Mouse (Mus musculus) stomach, postnatal 0 days (tissue): ENCODE results near the gene Tox4. TPM values are rescaled to one million over a fixed set of nuclear protein-coding genes. Genes with fewer than 3 reads are reported as not detected.
"Not testable (repeated sequence)": the region's sequence is repeated elsewhere in the genome, so short reads cannot be mapped to it uniquely, and the experiment has no call there.

Source experiments
- ATAC-seq: fragments of 200-750 bp; cut with Nextera tagmentation; 2 replicates; pipeline ENCODE4 v1.8.0; 2017; ENCODE audit not compliant: low FRiP score, low TSS enrichment
- DNase-seq: peaks from one replicate; pipeline ENCODE4 v3.0.0-alpha.2; 2016; ENCODE audit warnings: low spot score
- H3K27ac ChIP-seq: fragments of 300-500 bp; sonication (generic); replicated peaks from 2 replicates; pipeline ENCODE4 v1.5.1; 2014; ENCODE audit warnings: mild to moderate bottlenecking, control low read depth
- H3K27me3 ChIP-seq: fragments of 300-500 bp; sonication (generic); 2 replicates; pipeline ENCODE4 v1.6.1; 2014; ENCODE audit warnings: low read length; ENCODE audit not compliant: control insufficient read depth, insufficient read depth
- H3K36me3 ChIP-seq: fragments of 300-500 bp; sonication (generic); 2 replicates; pipeline ENCODE4 v1.6.1; 2014; ENCODE audit warnings: low read length, mixed read lengths; ENCODE audit not compliant: control insufficient read depth, insufficient read depth
- H3K4me1 ChIP-seq: fragments of 300-500 bp; sonication (generic); replicated peaks from 2 replicates; pipeline ENCODE4 v1.6.1; 2014; ENCODE audit warnings: antibody characterized with exemption; ENCODE audit not compliant: control insufficient read depth, insufficient read depth
- H3K4me2 ChIP-seq: fragments of 300-500 bp; sonication (generic); replicated peaks from 2 replicates; pipeline ENCODE4 v1.6.1; 2014; ENCODE audit warnings: low read depth, mild to moderate bottlenecking, control low read depth, moderate library complexity
- H3K4me3 ChIP-seq: fragments of 300-500 bp; sonication (generic); 2 replicates; pipeline ENCODE4 v1.5.1; 2014; ENCODE audit warnings: low read depth, low read length, control low read depth
- H3K9ac ChIP-seq: fragments of 300-500 bp; sonication (generic); 2 replicates; pipeline ENCODE4 v1.6.1; 2014; ENCODE audit warnings: mild to moderate bottlenecking, low read length, control low read depth, mixed read lengths
- H3K9me3 ChIP-seq: fragments of 300-500 bp; sonication (generic); 2 replicates; pipeline ENCODE4 v1.6.1; 2016; ENCODE audit warnings: low read length; ENCODE audit not compliant: control insufficient read depth
- CTCF ChIP-seq: IDR thresholded peaks from 2 replicates; pipeline ENCODE4 v1.5.1; 2016; ENCODE audit warnings: antibody characterized with exemption, low read depth, mild to moderate bottlenecking, moderate library complexity
- EP300 ChIP-seq: optimal IDR thresholded peaks from 2 replicates; pipeline ENCODE3; 2016; ENCODE audit warnings: antibody characterized with exemption
- WGBS: fragments of 180-500 bp; shearing (Covaris S2); extraction: QIAGEN DNeasy Blood & Tissue Kit; methylation state at CpG from one replicate; pipeline ENCODE4 v1.1.7; 2014; 5-methylcytosine and 5-hydroxymethylcytosine counted together
- polyA plus RNA-seq: library from polyadenylated mRNA; unstranded; fragments of >200 nt; fragmentation: Nextera tagmentation; extraction: Ambion mirVana; gene quantifications from 2 replicates; pipeline ENCODE4 v1.2.1, GENCODE M21; 2015

Gene Tox4
- polyA plus RNA-seq, 1 experiment from 2014 or later = 22.9 TPM

DNA sequence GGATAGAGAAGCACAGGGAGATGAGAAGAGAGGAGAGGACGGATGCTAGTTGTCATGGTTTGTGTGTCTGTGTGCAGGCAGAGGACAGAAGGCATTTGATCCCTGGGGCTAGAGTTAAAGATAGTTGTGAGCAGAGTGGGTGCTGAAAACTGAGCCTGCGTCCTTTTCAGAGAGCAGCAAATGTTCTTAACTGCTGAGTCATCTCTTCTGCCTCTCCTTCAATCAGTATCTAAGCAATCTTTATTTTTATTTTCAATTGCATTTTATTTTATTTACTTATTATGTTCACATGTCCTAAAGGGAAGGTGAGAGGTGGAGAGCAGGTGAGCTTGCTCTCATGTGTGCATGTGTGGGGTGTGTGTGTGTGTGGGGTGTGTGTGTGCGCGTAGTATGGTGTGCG lies 4.7 kb downstream of the Tox4 start:
- Histone ChIP-seq H3K9ac (no peak overlapping the region), H3K36me3 (peaks cover 8% of the 10 kb centered on the region), H3K4me2 (no peak overlapping the region), H3K4me3 (no peak overlapping the region), H3K27me3 (no peaks in the 10 kb centered on the region), H3K4me1 (no peaks in the 10 kb centered on the region; the same call in 1 of the 2 replicates), H3K27ac (no peak overlapping the region), H3K9me3 (no peaks in the 10 kb centered on the region)
- 95% methylated on average over 5 of the region's 5 CpGs for WGBS
- TF ChIP-seq CTCF (no peak), EP300 (no peak)
- no peak for DNase-seq
- no peak for ATAC-seq

DNA sequence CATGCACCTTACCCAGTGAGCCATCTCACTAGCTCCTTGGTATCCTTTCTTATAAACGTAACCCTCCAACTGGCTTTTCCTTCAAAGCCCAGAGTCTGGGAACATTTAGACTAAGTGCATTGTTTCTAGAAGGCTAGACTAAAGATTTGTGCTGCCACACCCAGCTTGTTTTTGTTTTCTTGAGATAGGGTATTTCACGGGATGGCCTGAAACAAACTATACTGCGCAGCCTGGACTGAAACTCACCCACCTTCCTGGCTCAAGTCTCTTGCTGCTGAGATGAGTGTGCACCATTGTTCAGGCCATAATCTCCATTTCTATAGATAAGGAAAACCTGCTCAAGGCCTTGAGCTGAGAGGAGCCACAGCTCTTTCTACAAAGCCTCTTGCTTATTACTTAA lies 5.2 kb downstream of the Tox4 start:
- no peaks in the 10 kb centered on the region; the same call in 1 of the 2 replicates for H3K4me1 ChIP-seq
- H3K27ac ChIP-seq = no peak overlapping the region
- ATAC-seq = no peak
- H3K36me3 ChIP-seq = peaks cover 8% of the 10 kb centered on the region
- H3K27me3 ChIP-seq = no peaks in the 10 kb centered on the region
- TF ChIP-seq EP300 = no peak
- TF ChIP-seq CTCF = no peak
- H3K9ac ChIP-seq = no peak overlapping the region
- no peak overlapping the region for H3K4me3 ChIP-seq
- DNase-seq = no peak
- WGBS = 82% methylated on average over 3 of the region's 3 CpGs
- no peaks in the 10 kb centered on the region for H3K9me3 ChIP-seq
- no peak overlapping the region for H3K4me2 ChIP-seq

DNA sequence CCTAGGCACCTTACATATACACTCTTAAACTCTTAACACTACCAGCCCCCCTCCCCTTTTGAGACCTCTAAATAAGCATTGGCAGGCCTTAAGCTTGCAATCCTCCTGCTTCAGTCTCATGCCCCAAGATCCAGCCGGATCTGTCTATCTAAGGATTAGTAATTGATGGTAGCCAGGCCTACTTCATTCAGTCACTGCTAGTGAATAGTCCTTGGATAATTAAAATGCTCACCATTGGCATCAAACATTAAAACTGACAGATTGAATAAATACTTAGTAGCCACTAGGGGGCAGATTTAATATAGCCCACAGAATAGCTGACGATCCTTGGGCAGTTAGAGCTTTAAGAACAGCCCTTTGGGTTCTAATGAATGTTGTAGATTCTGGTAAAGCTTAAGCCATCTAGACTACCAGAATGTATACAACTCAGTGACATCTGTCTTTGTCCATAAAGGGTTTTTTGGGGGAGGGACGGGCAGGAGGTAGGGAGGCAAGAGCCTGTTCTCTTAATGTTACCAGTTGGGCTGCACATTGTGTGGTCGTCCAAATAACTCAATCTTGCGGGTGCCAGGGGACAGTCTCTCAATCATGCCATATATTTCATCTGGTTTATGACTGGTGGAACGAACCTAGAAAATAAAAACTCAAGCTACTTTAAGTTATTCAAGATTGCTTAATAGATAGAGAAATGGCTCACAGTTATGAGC lies 16.8 kb downstream of the Tox4 start:
- Histone ChIP-seq H3K27ac (no peak overlapping the region), H3K4me2 (no peak overlapping the region), H3K27me3 (no peaks in the 10 kb centered on the region), H3K9me3 (no peaks in the 10 kb centered on the region), H3K4me3 (no peak overlapping the region), H3K4me1 (no peaks in the 10 kb centered on the region), H3K36me3 (peaks cover 21% of the 10 kb centered on the region), H3K9ac (no peak overlapping the region)
- ATAC-seq (peak; percentile 64; the same call in 1 of the 2 replicates), DNase-seq (no peak)
- TF ChIP-seq EP300 = no peak
- peak; percentile 76 for TF ChIP-seq CTCF
- 66% methylated on average over 6 of the region's 6 CpGs for WGBS

DNA sequence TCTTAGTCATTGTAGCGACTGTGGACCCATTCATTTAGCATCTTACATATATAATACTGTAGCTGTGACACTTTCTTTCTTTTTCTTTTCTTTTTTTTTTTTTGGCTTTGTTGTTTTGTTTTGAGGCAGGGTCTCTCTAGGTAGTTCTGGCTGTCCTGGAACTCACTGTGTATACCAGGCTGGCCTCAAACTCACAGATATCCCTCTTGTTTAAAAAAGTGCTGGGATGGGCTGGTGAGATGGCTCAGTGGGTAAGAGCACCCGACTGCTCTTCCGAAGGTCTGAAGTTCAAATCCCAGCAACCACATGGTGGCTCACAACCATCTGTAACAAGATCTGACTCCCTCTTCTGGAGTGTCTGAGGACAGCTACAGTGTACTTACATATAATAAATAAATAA lies 24.6 kb downstream of the Tox4 start:
- not testable (repeated sequence) for H3K9ac ChIP-seq, H3K4me1 ChIP-seq, H3K27me3 ChIP-seq, ATAC-seq, H3K9me3 ChIP-seq, H3K36me3 ChIP-seq, H3K27ac ChIP-seq, DNase-seq, H3K4me3 ChIP-seq, H3K4me2 ChIP-seq
- 88% methylated on average over 3 of the region's 3 CpGs for WGBS

DNA sequence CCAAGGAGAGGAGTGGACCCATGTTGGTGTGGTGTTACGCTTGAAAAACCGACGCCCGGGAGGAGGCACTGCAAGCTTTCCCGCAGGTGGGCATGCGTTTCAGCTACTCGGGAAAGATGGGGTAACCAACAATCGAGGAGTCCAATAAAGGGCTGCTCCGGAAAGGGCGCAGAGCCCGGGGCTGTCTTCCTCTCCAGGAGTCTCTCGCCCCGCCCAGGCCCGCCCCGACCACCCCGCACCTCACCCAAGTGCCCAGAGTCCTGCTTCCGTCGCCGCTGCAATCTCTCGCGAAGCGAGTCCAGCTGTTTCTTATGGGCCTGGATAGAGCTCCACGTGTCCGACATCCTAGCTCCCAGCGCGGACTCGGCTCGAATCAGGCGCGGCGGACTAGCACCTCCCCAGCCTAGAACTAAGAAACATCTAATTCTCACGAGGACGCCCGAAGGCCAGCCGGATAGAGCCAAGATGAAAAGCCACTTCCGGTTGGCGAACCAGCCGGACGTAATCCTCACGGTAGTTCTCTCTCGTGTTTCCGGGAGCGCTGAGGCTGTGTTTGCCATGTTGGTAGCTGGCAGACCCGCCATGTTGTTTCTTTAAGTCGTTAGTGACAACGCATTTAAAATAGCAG lies 25.8 kb downstream of the Tox4 start, which contains the start of gene Mettl3:
Gene Mettl3, minus strand, starts transcription at position 485 of the 628 bp plus-strand sequence.
- Histone ChIP-seq H3K9me3 (no peaks in the 10 kb centered on the region), H3K4me3 (peak within 1 kb of the TSS; percentile 66), H3K9ac (peak within 1 kb of the TSS; percentile 70), H3K27me3 (no peaks in the 10 kb centered on the region), H3K4me2 (peak within 1 kb of the TSS; percentile 71), H3K36me3 (no peaks in the 10 kb centered on the region), H3K27ac (peak within 1 kb of the TSS; percentile 95), H3K4me1 (no peaks in the 10 kb centered on the region)
- TF ChIP-seq CTCF = peak; percentile 44
- no peak for TF ChIP-seq EP300
- ATAC-seq (peak; percentile 98), DNase-seq (peak; percentile 91)
- WGBS = 0% methylated on average over 46 of the region's 46 CpGs

DNA sequence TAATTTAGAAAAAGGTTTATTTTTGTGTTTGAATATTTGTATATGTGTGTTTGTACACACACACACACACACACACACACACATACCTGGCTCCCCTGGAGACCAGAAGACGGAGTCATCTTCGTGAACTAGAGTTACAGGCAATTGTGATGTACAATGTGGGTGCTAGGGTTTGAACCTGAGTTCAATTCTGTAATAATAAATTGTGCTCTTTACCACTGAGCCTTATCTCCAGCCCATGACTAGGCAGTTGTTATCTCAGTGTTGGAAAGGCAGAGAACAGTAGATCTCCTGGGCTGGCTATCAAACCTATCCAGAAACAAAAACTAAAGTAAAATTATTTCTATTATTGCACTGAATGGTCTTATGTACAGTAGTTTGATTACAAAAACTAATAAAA lies 27.2 kb downstream of the Tox4 start:
- 93% methylated on average over 2 of the region's 2 CpGs for WGBS
- Histone ChIP-seq H3K27me3 (no peaks in the 10 kb centered on the region), H3K27ac (no peak overlapping the region), H3K4me2 (no peak overlapping the region), H3K9ac (no peak overlapping the region), H3K4me3 (no peak overlapping the region), H3K4me1 (no peaks in the 10 kb centered on the region), H3K36me3 (no peaks in the 10 kb centered on the region), H3K9me3 (no peaks in the 10 kb centered on the region)
- TF ChIP-seq CTCF = no peak
- no peak for TF ChIP-seq EP300
- DNase-seq (no peak), ATAC-seq (no peak)
